Mouse (Mus musculus): ENCODE results near the gene Esyt3.

Gene Esyt3

DNA sequence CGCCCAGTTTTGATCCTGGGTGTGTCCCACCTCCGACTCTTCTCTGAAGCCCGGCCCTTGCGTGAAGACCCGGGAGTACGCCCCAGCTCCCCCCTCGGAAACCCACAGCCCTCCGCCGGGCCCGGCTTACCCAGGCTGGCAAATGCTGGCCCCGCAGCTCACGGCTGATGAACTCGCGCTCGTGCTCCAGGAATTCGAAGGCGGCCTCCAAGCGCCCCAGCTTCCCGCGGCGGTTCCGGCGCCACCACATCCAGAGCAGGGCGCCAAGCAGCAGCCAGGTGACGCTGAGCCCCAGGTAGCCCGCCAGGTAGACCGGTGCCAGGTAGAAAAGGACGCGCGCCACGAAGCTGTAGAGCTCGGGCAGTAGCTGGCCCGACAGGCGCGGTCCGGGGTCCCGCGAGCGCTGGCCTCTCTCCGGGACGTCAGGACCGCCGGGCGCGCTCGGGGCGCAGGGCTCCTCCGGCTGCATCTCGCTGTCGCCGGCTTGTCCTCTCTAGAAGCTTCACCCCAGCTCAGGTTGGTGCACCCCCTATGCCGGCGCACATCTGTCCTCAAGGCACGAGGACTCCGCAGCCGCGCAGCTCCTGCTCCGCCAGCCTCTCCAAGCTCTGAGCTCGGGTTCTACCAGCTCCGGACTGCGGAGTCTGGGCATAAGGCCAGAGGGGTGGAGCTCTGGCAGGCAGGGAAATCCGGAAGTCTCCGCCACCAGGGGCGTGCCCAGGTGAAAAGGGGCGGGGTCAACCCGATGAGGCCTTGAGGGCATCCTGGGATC is at the start of gene Esyt3:
Esyt3 (minus strand) TSS at position 637 of the 772 bp plus-strand sequence.
- DNase-seq, result no peak

DNA sequence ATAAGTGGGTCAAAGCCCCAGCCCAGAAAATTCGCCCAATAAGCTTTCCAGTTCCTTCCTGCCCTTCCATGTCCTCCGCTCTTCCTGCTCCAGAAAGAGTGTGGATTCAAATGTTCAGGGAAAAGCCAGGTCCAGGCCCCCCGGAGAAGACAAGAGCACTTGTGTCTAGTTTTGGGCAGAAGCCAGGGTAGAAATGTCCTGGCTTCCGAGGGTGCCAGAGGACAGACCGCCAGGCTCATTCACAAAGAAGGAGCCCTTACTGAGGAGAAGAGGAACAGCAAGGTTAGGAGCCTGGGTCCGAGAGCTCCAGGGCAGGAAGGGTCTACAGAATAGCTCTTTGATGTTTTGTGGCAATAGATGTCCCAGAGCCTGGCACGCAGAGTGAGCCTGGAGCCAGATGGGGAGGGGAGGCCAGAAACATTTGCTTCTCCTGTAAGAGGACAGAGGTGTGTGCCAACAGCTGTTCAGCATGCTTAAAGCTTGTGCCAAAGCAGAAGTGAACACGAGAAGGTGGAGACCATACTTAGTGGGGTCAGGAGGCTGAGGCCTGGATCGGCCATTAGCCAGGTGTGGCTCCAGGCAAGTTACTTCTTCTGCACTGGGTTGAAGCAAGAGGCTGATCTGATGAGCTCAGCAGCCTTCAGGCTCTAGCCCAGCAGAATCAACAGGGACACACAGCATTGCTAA is 43.1 kb upstream of the Esyt3 start:
- DNase-seq, result no peak

DNA sequence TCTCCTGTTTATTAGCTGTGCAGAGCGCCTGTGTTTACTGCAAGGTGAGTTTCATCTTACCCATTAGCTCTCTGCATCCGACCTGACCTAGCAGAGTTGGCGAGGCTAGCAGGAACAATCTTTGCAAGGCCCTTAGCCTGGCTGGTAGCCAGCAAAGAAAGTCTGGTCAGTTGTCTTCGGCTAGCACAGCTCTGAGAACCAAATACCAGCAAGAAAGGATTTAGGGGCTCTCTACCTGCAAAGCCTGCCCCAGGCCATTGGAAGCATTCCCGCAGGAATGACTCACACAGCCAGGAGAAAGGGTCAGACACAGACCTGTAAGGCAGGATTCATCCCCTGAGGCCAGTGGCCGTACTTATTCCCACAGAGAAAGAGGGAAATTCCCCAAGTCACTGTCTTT is 42.4 kb upstream of the Esyt3 start:
- DNase-seq, result peak; percentile 50

DNA sequence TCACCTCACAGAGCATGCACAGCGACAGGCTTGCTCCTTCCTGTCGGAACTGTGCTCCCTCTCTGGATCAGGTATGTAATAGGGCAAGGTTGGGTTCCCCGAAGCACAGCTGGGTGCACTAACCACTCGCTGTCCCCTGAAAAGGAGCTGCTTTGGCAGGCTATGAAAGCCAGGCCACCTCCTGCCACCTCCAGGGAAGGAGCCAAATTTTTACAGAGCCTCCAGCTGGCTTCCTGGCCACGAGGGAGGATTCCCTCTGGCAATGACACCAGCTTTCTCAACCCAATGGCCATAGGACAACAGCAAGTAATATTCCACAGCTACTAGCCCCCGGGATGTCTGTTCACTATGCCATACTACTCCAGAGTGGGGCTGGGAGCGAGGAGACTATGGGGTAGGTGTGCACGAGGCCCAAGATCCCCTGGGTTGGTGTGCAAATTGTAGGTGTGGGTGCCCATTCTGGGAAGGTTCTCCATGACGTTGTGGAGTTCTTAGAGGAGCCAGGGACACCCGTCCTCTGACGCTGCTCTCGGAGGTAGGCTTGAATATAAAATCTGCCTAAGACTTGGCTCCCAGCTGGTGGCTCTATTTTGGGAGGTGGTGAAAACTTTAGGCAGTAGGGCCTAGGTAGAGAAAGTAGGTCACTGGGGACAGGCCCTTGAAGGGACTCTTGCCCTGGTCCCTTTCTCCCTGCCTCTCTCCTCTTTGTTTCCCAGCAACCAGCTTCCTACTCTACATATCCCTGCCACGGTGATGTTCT is 38.9 kb upstream of the Esyt3 start:
- peak; percentile 58 for DNase-seq

DNA sequence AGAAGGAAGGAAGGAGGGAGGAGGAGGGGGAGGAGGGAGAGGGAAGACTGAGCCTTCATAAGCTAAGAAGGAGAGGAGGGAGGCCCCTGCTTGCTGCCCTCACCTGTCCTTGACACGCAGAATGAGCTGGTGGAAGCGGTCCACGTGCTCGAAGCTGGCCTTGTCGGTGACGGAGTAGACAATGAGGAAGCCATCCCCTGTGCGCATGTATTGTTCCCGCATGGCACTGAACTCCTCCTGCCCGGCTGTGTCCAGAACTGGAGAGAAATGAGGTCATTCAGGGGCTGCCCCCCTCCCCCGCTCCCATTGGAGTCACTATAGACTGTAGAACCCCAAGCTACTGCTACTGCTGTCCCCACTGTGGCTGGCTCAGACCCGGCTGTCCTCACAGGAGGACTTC is 36.0 kb upstream of the Esyt3 start:
- DNase-seq, result no peak

DNA sequence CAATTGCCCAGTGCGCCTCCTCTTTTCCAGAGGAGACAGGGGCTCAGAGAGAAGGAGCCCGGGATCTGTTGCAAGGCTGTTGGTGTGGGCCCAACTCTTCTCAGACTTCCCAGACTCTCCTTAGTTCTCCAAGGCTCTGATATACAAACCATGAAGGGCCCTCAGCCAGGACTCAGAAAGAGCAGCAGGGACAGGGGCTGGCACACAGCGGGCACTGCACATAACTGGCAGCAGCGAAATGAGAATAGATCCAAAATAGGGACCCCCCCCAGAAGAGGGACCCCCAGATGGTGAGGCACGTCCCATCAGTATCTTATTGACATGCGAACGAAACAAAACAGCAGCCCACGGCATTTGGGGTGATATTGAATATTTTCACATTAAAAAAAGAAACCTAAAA is 34.8 kb upstream of the Esyt3 start:
- DNase-seq, result no peak

DNA sequence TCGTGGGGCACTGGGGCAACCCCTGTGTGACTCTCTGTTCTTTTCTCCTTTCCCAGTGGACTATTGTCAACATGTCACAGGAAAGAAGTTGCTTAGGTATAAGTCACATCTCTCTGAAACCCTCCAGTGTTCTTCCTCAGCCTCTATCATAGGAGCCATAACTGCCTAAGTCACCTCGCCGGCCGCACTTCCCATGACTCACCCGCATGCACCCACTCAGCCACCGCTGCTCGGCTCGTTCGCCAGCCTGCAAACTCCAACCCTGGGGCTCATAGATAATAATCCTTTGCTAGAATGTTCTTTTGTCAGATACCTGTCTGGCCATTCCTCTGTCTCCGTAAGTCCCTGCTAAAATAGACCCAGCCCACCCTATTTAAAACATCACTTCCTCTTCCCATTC is 33.2 kb upstream of the Esyt3 start:
- no peak for DNase-seq

DNA sequence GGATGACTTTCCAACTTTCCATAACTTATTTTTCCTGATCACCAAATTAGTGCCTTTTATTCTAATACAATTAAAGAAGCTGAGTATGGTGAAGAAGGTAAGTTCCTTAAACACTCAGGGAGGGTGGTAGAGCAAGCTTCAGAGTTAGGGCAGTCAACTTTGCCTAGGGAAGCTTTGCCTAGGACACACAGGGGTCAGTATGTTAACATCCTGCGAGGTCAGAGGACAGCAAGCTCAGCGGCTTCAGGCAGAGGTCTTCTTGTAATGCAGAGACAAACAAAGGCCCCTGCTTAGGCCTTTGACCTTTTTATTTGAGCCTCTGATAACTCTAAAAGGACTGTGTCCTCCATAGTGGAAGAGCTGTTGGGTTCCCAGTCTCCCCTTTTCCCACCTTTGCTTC is 32.4 kb upstream of the Esyt3 start:
- no peak for DNase-seq

DNA sequence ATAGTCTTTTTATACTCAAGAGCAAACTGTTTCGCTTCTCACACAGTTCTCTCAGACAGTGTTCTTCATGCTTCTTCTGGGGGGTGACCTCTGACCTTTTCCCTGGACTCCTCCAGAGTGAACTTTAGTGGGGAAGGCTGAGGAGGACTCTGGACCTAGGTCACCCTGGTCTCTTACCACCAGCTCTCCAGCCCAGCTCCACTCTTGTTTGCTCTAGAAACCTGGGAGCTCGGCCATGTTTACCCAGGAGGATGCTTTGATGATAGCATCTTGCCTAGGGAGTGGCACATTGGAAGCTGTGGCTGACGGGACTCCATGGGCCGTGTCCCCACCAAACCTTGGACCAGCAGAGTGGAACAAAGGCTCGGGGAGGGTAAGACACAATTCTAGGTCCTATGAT is 31.8 kb upstream of the Esyt3 start:
- no peak for DNase-seq

DNA sequence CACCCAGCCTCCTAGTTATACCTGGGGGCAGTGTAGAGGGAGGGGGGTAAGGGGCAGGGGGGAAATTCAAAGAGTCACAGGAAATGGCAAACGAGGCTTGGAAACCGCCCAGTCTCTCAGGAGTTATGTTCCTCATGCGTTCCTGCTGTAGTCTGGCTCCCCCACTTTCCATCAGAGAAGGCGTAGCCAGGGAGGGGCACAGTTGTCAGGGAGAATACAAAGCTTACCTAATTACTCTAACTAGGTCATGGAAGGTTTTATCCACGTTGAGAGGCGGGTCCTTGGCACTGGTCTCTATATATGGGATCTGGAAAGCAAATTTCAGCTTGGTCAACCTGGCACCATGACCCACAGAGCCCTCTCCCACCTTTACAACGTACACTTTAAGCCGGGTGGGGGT is 31.1 kb upstream of the Esyt3 start:
- no peak for DNase-seq

DNA sequence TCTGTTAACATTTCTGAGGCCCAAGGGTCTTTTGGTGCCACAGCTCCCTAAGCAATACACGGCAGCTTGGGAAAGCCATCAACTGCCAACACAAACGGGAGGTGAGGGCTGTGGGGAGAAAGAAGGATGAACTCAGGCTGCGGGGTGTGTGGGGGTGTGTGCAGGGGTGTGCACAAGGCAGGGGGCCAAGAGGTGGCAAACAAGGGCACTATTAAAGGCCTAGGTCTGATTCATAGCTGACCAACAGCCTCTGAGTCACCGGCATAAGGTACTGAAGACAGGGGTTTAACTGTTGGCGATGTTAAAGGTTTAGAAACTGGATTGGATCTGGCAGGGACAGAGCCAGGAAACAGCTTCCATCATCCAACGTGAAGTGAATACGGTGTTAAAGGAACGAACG is 30.5 kb upstream of the Esyt3 start:
- no peak for DNase-seq

DNA sequence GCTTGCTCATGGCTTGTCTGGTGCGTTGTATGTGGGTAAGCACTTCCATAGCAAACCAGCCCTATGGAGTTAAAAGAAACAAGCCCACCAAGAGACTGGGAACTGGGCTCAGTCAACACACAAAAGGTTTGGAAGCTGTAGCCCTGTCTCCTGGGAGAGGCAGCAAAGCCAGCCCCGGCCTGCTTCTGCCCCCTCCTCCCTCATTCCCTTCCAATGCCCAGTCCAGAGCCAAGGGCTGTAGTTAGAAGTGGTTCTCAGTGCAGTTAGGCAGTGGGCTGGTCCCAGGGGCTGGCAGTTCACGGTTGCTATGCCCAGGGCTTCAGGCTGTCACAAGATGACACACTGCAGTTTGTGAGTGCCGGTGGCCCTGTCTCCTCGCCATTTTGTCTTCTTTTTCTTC is 29.7 kb upstream of the Esyt3 start:
- no peak for DNase-seq

DNA sequence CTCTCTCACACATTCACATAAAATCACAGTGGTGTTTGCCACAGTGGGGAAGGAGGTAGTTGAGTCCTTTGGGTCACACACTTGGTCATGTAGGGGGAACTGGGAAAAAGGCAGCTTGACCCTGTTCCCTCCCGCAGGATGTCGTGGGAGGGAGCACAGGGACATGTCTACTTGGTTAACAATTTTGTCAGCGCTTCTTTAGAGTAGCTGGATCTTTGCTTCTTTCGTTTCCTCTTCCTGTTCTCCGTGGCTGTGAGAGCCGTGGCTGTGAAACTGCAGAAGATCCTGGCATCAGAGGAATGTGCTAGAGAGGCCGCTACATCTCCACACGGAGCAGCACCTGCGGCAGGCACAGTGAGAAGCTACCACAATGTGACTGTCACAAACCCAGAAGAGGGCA is 24.2 kb upstream of the Esyt3 start:
- no peak for DNase-seq

DNA sequence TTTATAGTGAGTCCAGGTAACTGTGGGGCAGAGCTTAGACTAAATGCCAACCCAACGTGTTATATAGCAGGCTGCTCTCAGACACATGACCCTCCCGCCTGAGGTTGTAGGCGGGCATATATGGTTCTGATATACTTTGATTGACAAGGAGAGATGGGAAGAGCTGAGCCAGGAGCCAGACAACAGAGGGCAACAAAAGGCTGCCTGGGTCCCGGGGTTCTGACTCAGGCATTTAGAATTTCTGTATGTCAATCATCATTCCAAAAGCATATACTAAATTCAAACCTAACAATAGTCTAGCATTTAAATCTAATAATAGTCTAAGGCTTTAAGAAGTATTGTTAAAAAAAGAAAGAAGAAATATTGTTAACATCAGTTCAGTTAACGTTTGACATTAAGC is 20.8 kb upstream of the Esyt3 start:
- no peak for DNase-seq

DNA sequence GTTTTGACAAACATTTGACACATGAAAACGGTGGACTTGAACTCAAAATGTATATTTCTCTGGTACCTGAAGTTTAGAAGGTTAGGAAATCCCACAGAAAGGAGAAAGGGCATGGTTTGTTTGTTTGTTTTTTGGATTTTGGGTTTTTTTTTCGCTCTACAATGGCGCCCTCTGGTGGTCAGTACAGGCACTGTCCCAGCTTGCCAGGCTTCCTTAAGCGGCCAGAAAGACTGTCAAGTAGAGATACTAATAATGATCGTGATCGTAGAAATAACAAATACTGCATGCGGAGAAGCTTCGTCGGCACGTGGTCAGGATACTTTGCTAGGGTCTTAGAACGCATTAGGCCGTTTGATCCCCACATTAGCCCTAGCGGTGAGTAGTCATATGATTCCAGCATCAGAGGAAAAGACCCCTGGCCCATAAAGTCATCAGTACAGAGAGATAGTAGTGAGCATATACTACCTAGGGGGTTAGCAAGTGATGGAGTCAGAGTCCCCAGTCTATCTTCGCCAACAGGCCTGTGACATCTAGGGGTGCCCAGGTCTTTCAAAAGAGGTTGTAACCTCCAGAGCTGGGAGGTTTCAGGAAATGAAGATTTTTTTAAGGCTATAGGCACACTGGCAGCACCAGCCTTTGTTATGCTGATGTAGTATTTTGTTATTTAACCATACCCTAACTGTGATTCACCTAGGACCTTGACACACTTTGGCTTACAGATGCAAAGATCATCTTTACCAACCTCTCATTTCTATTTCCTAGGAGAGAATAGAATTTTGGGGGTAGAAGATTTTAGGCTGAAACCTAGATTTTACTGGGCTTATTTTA is 18.4 kb upstream of the Esyt3 start:
- DNase-seq, result peak; percentile 58

DNA sequence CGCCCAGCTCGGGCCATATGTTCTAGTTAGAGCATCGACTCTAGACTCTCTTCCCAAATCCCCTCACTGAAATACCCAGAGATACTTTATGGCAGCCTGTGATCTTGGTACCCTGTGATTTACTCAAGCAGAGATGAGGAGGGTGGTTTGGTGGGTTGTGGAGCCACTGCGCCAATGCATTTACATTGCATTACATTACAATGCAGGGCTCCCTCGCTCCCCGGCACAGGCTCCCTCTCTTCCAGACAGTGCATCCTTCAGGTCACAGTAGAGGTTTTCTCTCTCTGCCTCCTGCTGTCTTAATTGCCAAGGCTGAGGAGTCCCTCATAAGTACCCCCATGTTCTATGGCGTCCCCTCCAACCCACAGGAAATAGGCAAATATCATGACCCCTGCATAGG is 10.1 kb upstream of the Esyt3 start:
- no peak for DNase-seq

DNA sequence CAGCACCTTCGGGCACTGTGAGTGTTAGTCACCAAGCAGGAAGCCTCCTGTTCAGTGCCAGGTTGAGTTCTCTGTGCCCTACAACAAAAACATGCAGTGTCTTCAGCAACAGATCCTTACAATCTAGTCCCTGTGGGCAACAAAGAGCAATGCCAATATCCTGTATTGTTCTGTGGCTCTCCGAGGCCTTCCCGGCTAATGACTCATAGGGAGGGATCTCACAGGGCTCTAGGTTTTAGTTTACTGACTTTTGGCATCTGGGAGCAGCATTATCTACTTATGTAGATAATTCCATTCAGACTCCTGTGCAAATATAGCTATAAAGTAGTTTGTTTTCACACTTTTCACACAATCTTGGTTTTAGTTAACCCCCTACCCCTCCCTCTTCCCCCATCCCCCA is 7.5 kb upstream of the Esyt3 start:
- DNase-seq, result no peak

DNA sequence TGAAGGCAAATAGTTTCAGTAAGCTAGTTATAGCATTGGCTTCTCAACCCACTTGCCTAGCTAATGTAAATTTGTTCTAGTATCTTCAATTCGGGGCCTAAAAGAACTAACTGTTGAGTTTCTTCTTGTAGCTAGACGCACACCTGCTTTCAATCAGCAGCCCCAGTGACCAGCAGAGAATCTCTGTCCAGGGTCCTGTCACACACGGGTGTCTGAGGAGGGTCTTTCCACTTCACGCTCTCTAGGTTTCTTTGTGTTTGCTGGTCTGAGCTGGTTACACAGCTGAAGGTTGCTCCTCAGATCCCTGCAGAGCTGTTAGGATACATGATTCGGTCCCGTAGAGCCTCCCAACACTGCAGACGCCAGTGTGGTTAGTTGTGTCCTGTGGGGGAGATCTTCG is 4.7 kb upstream of the Esyt3 start:
- no peak for DNase-seq

DNA sequence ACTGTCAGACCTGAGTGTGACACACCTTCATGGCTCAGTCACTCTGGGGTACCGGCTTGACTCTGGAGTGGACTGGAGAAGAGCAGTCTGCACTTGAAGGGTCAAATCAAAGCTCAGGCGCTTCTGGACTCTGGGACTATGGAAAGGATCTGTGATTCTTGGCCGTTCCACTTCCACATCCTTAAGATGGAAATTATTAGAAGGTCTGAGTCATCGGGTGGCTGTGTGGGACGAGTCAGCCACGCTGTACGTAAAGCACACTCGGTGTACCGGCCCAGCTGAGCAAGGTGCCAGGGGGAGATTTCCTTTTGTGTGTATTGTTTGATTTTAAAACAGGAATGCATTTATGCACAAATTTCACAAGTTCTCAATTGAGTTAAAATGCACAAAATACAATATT is 3.6 kb upstream of the Esyt3 start:
- no peak for DNase-seq

DNA sequence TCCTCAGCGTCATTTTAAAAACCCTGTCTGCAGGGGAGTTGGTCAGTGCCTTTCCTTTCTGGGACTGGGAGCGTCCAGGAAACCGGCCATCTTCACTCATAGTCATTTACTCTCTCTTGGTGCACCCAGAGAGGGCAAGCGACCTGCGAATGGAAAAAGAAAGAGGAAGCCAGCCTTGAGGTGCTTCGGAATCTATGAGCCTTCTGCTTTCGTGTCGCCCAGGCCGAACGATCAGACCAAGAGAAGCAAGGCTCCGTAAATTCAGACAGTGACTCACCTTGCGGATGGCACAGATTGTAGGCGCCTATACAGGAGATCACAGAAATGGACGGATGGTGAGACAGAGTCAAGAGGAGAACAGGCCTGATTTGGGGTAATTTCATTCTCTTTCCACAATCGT is 655 bp upstream of the Esyt3 start:
- DNase-seq, result no peak

DNA sequence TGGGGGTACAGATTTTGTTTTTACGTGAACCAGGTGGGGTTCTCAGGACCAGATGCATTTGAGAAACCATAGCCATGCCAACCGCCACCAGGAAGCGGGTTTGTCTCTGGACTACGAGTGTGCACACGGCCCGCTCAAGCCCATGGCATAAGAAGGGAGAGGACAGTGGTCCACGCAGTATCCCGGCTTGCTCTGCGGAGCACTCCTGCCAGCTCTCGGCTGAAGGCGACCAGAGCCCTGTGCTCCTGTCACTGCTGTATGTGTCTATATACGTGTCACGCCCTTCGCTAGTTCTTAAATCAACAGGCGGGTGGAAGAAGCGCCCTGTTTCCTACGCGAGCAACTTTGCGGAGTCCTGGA is 816 bp downstream of the Esyt3 start:
- no peak for DNase-seq

DNA sequence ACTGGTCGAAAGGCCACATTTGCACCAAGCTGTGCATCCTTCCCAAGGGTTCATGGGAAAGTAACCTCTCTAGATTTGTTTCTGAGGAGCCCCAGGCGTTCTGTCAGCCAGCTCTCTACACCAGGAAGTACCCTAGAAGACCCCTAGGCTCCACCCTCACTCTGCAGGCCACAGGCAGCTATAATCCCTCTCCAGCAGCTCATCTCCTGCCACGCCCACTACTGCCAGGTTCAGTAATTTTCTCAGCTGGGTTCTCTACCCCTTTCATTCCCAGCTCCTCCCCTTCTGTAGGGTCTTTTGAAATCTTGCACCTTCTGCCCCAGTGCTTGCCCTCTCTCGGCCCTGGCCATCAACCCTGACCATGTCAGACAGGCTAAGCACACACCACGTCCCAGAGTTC is 2.4 kb downstream of the Esyt3 start:
- DNase-seq, result no peak

DNA sequence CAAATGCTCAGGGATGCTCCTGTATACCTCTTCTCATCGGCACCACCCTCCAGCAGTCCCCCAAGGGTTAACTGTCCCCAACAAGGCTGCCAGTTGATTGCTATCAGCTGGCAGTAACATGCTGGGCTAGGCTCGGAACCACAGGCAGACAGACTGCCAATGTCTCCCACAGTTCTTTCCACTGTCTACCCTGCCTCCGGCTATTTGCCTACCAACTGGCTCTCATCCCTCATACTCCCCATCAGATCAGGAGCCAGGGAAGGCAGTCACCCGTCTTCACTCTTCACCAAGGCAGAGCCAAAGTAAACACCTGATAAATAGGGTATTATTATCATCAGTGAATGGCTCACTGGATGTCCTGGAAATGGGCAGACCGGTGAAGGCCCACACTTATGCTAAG is 3.6 kb downstream of the Esyt3 start:
- DNase-seq, result no peak

All from cerebellum, adult 9-10 months (tissue).